Mouse (Mus musculus): ENCODE measurements around the gene Tmem119. TPM values are rescaled to one million over a fixed set of nuclear protein-coding genes. Genes with fewer than 3 reads are reported as not detected.

The Tmem119 gene
- polyA plus RNA-seq, 1 experiment = 11.7 TPM

DNA sequence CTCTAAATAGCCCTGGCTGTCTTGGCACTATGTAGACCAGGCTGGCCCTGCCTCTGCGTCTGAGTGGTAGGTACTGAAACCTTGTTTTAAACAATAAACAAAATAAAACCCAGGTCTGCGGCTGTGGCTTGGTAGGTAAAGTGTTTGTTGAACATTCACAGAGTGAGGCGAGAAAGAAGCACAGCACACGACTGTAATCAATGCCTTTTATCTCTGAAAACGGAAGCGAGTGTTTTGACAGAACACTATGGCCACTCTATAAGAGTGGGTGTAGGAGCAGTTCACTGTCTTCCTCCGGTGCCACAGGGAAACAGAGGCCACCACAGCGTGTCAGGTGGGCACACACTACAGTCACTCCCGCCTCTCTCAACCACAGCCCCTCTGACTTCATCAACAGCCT is 41.9 kb upstream of the Tmem119 start:
- TF ChIP-seq POLR2A (IDR thresholded peaks at IDR 0.05; ENCODE audit: control insufficient read depth, extremely low read depth, insufficient read depth, low read length, poor library complexity) (no peak), CTCF (IDR thresholded peaks at IDR 0.05; ENCODE audit: borderline replicate concordance, control insufficient read depth, extremely low read depth, insufficient read depth, low read length, poor library complexity) (no peak)
- peak overlapping the region; percentile 82 for H3K27ac ChIP-seq (ENCODE audit: control insufficient read depth, insufficient read depth, low read length)
- 24% methylated on average over 9 of the region's 9 CpGs for WGBS
- peaks cover 10% of the 10 kb centered on the region for H3K36me3 ChIP-seq (ENCODE audit: control insufficient read depth, insufficient read depth, low read length)
- DNase-seq = no peak
- H3K4me1 ChIP-seq (replicated peaks; ENCODE audit: control insufficient read depth, insufficient read depth, low read length) = peaks cover 39% of the 10 kb centered on the region
- no peaks in the 10 kb centered on the region for H3K27me3 ChIP-seq (ENCODE audit: control insufficient read depth, insufficient read depth, low read length)
- H3K4me3 ChIP-seq (ENCODE audit: control insufficient read depth, insufficient read depth, low read length) = no peak overlapping the region

DNA sequence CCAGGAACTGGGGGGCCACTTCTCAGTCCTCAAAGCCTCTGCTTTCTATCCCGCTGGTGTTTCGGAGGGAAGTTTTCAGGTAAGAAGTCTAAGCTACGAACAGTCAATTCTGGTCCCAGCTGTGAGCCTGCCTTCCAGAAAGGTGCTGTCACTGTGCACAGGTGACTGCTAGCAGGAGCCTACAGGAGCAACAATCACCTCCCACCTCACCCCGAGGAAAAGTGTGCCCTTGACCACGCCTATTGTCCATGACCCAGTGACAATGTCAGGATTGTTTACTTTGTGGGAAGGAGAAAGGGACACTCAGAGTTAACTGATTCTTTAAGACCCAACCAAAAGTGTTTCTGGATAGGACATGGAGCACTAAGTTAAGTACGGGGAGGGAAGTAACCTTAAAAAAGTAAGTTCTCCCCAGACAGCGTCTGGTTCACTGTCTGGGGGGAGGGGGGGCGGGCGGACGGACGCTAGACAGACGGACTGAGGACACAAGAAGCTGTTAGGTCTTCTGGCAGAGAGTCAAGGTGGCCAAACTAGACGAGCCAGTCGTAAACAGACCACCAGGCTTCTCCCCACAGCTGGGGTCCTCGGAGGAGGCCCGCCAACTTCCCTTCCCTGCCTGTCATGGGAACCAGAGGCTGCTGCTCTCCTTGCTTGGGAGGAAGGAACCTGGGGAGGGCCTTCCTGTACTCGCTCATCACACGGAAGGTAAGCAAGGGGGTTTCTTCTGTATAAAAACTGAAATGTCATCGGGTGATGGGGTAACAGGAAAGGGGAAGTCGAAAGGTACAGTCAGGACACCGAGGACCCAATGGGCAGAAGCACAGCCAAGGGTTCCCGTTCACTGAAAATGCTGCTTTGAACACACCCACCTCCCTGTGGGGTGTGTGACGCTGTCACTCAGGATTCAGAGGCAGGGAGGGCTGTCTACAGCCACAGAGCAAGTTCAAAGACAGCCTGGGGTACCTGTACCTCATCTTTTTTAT is 41.2 kb upstream of the Tmem119 start:
- Histone ChIP-seq H3K36me3 (ENCODE audit: control insufficient read depth, insufficient read depth, low read length) (peaks cover 5% of the 10 kb centered on the region; the same call in 1 of the 2 replicates), H3K27me3 (ENCODE audit: control insufficient read depth, insufficient read depth, low read length) (no peaks in the 10 kb centered on the region), H3K4me1 (replicated peaks; ENCODE audit: control insufficient read depth, insufficient read depth, low read length) (peaks cover 46% of the 10 kb centered on the region), H3K27ac (ENCODE audit: control insufficient read depth, insufficient read depth, low read length) (peak overlapping the region; percentile 82), H3K4me3 (ENCODE audit: control insufficient read depth, insufficient read depth, low read length) (no peak overlapping the region)
- DNase-seq = no peak
- TF ChIP-seq CTCF (IDR thresholded peaks at IDR 0.05; ENCODE audit: borderline replicate concordance, control insufficient read depth, extremely low read depth, insufficient read depth, low read length, poor library complexity) (no peak), POLR2A (IDR thresholded peaks at IDR 0.05; ENCODE audit: control insufficient read depth, extremely low read depth, insufficient read depth, low read length, poor library complexity) (no peak)
- WGBS = 38% methylated on average over 23 of the region's 23 CpGs

DNA sequence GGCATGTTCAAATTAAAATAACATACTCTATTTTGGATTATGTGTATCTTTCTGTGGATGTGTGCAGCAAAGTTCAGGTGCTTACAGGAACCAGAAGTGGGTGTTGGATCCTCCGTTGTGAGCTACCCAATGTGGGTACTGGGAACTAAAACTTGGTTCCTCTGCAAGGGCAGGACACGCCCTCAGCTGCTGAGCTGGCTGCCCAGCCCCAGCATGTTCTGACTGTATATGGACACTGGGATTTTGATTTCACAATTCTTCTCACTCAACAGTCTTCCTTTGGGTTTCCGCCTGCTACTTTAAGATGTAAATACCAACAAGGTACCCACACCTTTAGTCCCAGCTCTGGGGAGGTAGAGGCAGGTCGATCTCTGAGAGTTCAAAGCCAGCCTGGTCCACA is 40.1 kb upstream of the Tmem119 start:
- Histone ChIP-seq H3K4me3 (ENCODE audit: control insufficient read depth, insufficient read depth, low read length) (no peak overlapping the region), H3K4me1 (replicated peaks; ENCODE audit: control insufficient read depth, insufficient read depth, low read length) (peaks cover 53% of the 10 kb centered on the region), H3K27me3 (ENCODE audit: control insufficient read depth, insufficient read depth, low read length) (no peaks in the 10 kb centered on the region), H3K27ac (ENCODE audit: control insufficient read depth, insufficient read depth, low read length) (no peak overlapping the region), H3K36me3 (ENCODE audit: control insufficient read depth, insufficient read depth, low read length) (no peaks in the 10 kb centered on the region)
- WGBS = 81% methylated on average over 4 of the region's 4 CpGs
- DNase-seq = no peak
- TF ChIP-seq CTCF (IDR thresholded peaks at IDR 0.05; ENCODE audit: borderline replicate concordance, control insufficient read depth, extremely low read depth, insufficient read depth, low read length, poor library complexity) (no peak), POLR2A (IDR thresholded peaks at IDR 0.05; ENCODE audit: control insufficient read depth, extremely low read depth, insufficient read depth, low read length, poor library complexity) (no peak)

DNA sequence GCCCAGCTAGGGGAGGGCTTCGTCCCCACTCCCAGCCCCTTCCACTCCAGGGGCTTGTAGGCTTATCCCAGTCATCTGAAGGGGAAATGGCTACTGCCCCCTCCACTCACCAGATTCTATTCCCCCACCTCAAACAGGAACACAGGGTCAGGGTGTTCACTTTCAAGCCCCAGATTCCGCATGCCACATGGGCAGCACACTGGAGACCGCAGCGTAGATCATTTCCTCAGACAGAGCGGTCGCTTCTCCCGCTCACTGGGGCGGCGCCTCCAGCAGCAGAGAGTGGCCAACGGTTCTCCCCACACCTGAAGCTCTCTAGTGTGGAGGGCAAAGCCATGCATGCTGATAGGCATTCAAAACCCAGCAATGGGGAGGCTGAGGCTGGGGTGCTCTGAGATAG is 36.6 kb upstream of the Tmem119 start:
- DNase-seq = no peak
- TF ChIP-seq POLR2A (IDR thresholded peaks at IDR 0.05; ENCODE audit: control insufficient read depth, extremely low read depth, insufficient read depth, low read length, poor library complexity) = no peak
- TF ChIP-seq CTCF (IDR thresholded peaks at IDR 0.05; ENCODE audit: borderline replicate concordance, control insufficient read depth, extremely low read depth, insufficient read depth, low read length, poor library complexity) = no peak
- WGBS = 5% methylated on average over 10 of the region's 10 CpGs
- peak overlapping the region; percentile 66 for H3K27ac ChIP-seq (ENCODE audit: control insufficient read depth, insufficient read depth, low read length)
- no peak overlapping the region for H3K4me3 ChIP-seq (ENCODE audit: control insufficient read depth, insufficient read depth, low read length)
- no peaks in the 10 kb centered on the region for H3K27me3 ChIP-seq (ENCODE audit: control insufficient read depth, insufficient read depth, low read length)
- H3K4me1 ChIP-seq (replicated peaks; ENCODE audit: control insufficient read depth, insufficient read depth, low read length) = peaks cover 49% of the 10 kb centered on the region
- no peaks in the 10 kb centered on the region for H3K36me3 ChIP-seq (ENCODE audit: control insufficient read depth, insufficient read depth, low read length)

DNA sequence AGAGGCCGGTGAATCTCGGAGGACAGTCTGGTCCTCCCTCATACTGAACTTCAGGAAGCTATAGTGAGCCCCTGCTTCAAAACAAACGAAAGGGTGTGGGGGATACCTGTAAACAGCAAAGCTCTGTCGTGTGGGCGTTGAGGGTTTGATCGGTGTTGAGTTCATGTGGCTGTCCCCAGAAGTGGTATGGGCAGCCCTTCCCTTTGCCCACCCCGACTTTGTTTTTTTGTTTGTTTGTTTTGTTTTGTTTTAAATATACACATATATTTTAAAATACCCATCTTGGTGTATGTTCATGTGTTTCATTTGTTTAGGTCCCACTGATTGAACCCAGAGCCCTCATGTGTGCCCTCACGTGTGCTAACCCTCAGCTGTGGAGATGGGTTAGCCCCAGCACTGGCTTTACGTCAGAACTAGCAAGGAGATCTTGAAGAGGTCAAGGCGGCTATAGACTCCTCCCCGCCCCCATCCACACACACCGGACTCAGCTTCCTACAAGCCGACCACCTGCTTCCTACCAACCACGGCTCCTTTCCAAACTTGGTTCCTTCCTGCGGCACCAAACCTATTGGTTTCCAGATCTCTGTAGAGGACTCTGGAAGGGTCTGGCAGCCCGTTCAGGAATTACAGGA is 33.1 kb upstream of the Tmem119 start:
- TF ChIP-seq POLR2A (IDR thresholded peaks at IDR 0.05; ENCODE audit: control insufficient read depth, extremely low read depth, insufficient read depth, low read length, poor library complexity) = no peak
- no peak for TF ChIP-seq CTCF (IDR thresholded peaks at IDR 0.05; ENCODE audit: borderline replicate concordance, control insufficient read depth, extremely low read depth, insufficient read depth, low read length, poor library complexity)
- WGBS = 34% methylated on average over 16 of the region's 16 CpGs
- peak overlapping the region; percentile 90 for H3K27ac ChIP-seq (ENCODE audit: control insufficient read depth, insufficient read depth, low read length)

DNA sequence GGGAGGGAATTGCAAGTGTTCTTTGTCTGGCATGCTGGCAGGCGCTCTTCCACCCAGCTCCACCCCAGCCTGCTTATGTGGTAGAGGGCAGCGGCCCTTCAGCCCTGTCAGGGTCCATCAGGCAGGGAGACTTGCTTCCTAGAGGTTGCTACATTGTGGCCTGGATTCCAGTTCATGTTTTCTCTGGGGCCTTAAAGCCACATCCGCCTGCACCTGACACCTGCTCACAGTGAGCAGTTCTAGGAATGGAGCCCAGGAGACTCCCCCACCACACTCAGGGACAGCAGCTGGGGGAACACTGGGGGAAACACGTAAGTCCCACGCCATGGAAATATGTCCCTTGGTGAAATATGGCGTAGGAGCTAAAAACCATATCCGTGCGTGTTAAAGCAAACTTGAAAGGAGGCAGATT is 32.2 kb upstream of the Tmem119 start, which contains the start of gene Selplg:
Gene Selplg (minus strand): TSS at position 155 of the 412 bp plus-strand sequence.
- H3K27me3 ChIP-seq (ENCODE audit: control insufficient read depth, insufficient read depth, low read length) = no peaks in the 10 kb centered on the region
- peak; percentile 91 for DNase-seq
- H3K27ac ChIP-seq (ENCODE audit: control insufficient read depth, insufficient read depth, low read length) = peak within 1 kb of the TSS; percentile 90
- peaks cover 63% of the 10 kb centered on the region for H3K4me1 ChIP-seq (replicated peaks; ENCODE audit: control insufficient read depth, insufficient read depth, low read length)
- peak; percentile 30; the same call in 1 of the 2 replicates for TF ChIP-seq POLR2A (IDR thresholded peaks at IDR 0.05; ENCODE audit: control insufficient read depth, extremely low read depth, insufficient read depth, low read length, poor library complexity)
- no peak for TF ChIP-seq CTCF (IDR thresholded peaks at IDR 0.05; ENCODE audit: borderline replicate concordance, control insufficient read depth, extremely low read depth, insufficient read depth, low read length, poor library complexity)
- peak within 1 kb of the TSS; percentile 57 for H3K4me3 ChIP-seq (ENCODE audit: control insufficient read depth, insufficient read depth, low read length)
- 4% methylated on average over 8 of the region's 8 CpGs for WGBS
- H3K36me3 ChIP-seq (ENCODE audit: control insufficient read depth, insufficient read depth, low read length) = no peaks in the 10 kb centered on the region

More for the DNA sequence above, 33.1 kb upstream of the Tmem119 start:
- H3K27me3 ChIP-seq (ENCODE audit: control insufficient read depth, insufficient read depth, low read length) = no peaks in the 10 kb centered on the region
- H3K4me3 ChIP-seq (ENCODE audit: control insufficient read depth, insufficient read depth, low read length) = no peak overlapping the region
- DNase-seq = no peak
- peaks cover 60% of the 10 kb centered on the region for H3K4me1 ChIP-seq (replicated peaks; ENCODE audit: control insufficient read depth, insufficient read depth, low read length)
- H3K36me3 ChIP-seq (ENCODE audit: control insufficient read depth, insufficient read depth, low read length) = no peaks in the 10 kb centered on the region
